Mouse (Mus musculus) adipose tissue, adult 10 weeks (tissue): ENCODE results near the gene Plcd3. TPM values are rescaled to one million over a fixed set of nuclear protein-coding genes. Genes with fewer than 3 reads are reported as not detected.

Source experiments
- polyA plus RNA-seq: library from polyadenylated mRNA; stranded (reverse); fragments of 350-450 nt; fragmentation: Illumina TruSeq; extraction: RNeasy Lipid Tissue Mini Kit (QIAGEN cat#74804); gene quantifications from one replicate; pipeline ENCODE4 v1.2.3, GENCODE M21; 2014; ENCODE audit warnings: low read depth, low replicate concordance

The Plcd3 gene
- polyA plus RNA-seq = 22.4 TPM

DNA sequence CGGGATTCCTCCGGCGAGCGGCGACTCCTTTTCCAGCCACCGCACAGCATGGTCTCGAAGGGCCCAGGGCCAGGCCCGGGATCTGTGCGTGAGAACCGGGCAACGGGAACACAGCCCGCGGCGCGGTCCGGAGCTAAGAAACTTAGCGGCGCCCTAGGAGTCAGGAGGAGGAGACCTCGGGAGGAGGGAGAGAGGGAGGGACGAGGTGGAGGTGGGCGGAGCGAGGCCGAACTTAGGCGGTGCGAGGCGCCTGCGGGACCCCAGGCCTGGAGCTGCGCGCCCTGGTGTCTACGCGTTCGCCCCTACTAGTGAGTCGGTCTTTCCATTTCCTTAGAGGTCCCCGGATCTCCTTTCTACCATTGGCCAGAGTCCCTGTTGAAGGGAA lies at the start of gene Plcd3, which contains the start of gene Acbd4:
Plcd3 (minus strand) TSS at position 178 of the 385 bp plus-strand sequence.
Acbd4 (plus strand) TSS at position 202 of the 385 bp plus-strand sequence.

DNA sequence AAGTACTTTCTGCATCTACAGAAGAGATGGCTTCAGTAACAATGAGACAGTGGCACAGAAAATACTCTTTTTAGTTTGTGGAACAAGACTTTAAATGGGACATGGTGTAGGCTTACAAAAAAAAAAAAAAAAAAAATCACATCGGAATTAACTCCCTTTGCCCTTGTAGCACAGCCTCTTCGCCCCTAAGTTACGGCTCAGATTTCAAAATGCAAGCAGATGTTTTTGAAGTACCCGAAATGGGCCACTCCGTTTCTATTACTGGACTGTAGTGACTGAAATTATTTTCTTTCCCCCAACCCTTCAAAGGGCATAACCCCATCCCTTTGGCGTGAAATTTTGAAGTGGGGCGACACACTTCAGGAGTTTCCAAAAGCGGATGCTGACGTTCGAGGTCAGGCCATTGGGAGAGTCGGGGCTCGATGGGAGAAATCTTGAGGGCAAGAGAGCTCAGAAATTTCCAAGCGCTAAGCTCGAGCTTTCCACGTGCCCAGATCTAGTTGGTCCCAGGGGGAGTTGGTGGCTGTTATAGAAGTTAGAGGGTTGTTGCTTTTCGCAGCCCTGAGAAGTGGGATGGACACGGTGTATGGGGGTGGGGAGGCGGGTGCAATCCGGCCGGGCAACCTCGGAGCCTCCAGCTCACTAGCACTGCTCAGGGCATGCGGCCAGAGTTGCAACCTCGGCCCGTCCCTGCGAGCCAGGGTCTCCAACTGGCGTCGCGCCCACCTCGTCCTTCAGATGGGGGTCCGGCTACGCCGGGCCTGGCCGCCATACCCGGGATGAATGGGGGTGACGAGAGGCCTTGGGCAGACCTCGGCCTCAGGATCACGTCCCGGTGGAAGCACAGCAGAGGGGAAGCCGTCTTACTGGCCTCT lies 30.5 kb upstream of the Plcd3 start, which contains the start of gene Hexim2:
Hexim2 (plus strand) TSS at position 729 of the 875 bp plus-strand sequence.

DNA sequence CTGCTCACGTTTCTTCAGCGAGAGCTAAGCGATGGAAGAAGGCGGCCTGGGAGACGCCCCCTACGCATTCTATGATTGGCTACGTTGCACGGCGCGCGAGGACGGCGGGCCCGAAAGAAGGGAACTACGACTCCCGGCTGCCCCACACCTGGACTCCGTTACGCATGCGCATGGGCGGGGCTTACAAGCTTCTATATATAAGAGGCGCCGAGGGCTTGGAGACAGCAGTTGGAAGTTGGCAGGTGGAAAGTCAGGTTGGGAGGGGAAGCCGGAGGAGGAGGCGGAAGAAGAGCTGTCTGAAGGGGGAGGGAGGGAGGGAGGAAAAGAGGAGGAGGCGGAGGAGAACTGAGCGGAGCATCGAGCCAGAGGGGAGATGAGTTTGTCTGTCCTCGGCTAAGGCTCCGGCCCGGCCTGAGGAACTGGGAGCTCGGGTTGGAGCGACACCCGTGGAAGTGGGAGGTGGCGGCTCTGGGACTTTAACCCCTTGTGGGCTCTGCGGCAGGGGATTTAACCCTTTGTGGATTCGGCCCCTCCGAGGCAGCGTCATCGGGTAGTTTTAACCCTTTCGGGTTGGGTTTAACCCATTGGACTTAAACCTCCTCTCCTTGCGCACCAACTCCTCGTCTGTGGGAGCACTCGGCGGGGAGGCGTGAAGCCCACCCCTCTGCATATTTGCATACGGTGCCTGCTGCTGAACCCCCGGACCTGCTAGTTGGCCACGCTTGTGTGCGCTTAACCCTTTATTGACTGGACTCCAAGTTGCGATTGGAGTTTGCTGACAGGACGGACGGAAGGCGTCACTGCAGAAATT lies 14.8 kb upstream of the Plcd3 start, which contains the start of gene Hexim1:
Hexim1 (plus strand) TSS at position 224 of the 811 bp plus-strand sequence.

DNA sequence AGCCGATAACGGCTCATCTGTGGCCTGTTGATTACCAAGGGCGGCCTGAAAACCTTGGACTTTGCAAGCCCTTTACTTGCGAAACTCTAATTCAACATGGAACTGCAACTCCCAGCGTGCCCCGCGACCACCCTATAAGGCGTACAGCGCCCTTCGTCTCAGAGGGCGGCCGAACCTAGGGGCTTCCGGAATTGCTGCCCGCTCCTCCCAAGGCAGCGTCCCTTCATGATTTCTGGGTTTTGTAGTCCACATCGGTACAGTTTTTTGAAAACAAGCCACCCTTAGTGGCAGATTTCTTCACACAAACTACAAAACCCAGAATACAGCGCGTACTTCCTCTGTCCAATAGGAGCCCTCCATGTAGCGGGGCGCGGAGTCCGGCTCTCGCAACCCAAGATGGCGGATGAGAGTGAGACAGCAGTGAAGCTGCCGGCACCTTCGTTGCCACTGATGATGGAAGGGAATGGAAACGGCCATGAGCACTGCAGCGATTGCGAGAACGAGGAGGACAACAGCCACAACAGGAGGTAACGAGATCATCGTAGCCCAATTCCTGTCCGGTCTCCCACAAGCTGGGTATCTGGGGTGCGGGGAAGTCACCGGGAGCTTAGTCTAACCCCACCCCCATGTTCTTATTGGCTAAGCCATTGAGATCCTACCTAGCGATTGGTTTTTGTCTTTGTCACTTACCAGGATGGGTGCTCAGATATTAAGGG lies 73.1 kb downstream of the Plcd3 start, which contains the start of the genes Nmt1 and Dcakd:
Nmt1 (plus strand) TSS at position 15 of the 716 bp plus-strand sequence.
Dcakd (minus strand) TSS at position 158 of the 716 bp plus-strand sequence.

Other genes starting within 250 kb of the Plcd3 start
- gene Eftud2, start 220.7 kb downstream of the Plcd3 start, polyA plus RNA-seq = 51.4 TPM
- gene Ccdc103, start 220.5 kb downstream of the Plcd3 start, polyA plus RNA-seq = 2.4 TPM
- 0.20 TPM for gene Fam187a, start 216.5 kb downstream of the Plcd3 start, polyA plus RNA-seq
- gene Gfap, start 200.7 kb downstream of the Plcd3 start, polyA plus RNA-seq = 0.22 TPM
- 1.3 TPM for gene Kif18b, start 176.5 kb downstream of the Plcd3 start, polyA plus RNA-seq
- not detected for gene C1ql1, start 155.0 kb downstream of the Plcd3 start, polyA plus RNA-seq
- 49.6 TPM for gene Nmt1, start 73.5 kb downstream of the Plcd3 start, polyA plus RNA-seq
- 41.6 TPM for gene Dcakd, start 73.3 kb downstream of the Plcd3 start, polyA plus RNA-seq
- gene Acbd4, start within 50 bp of the Plcd3 start, polyA plus RNA-seq = 125 TPM
- gene Hexim1, start 14.6 kb upstream of the Plcd3 start, polyA plus RNA-seq = 34.1 TPM
- gene Hexim2, start 30.8 kb upstream of the Plcd3 start, polyA plus RNA-seq = 7.6 TPM
- gene Fmnl1, start 69.4 kb upstream of the Plcd3 start, polyA plus RNA-seq = 8.6 TPM
- gene 1700023F06Rik, start 106.9 kb upstream of the Plcd3 start, polyA plus RNA-seq = 3.9 TPM
- 4.0 TPM for gene Spata32, start 116.8 kb upstream of the Plcd3 start, polyA plus RNA-seq
- gene Map3k14, start 165.8 kb upstream of the Plcd3 start, polyA plus RNA-seq = 7.9 TPM